Mouse (Mus musculus) ES-E14 (cell line): Measurements from ENCODE around the gene Tenm2. TPM values are rescaled to one million over a fixed set of nuclear protein-coding genes. Genes with fewer than 3 reads are reported as not detected.

Experiments used
- DNase-seq: peaks from one replicate; pipeline ENCODE4 v3.0.0-alpha.2; 2013; ENCODE audit warnings: low read depth, low spot score
- H3K27ac ChIP-seq: 2 replicates; pipeline ENCODE4 v1.5.1; 2012; ENCODE audit warnings: low read depth, mild to moderate bottlenecking, low read length, moderate library complexity, mixed read lengths; ENCODE audit not compliant: poor library complexity, insufficient read depth, severe bottlenecking
- H3K36me3 ChIP-seq: 2 replicates; pipeline ENCODE4 v1.6.1; 2012; ENCODE audit warnings: mild to moderate bottlenecking, low read length, moderate library complexity, mixed read lengths; ENCODE audit not compliant: control insufficient read depth, poor library complexity, insufficient read depth, severe bottlenecking
- H3K4me1 ChIP-seq, 2 experiments: fragments of 150-350 bp in 1 of 2; sonication (generic) in 1 of 2; 2 replicates each; pipeline ENCODE4 v1.6.1; 2012; ENCODE audit warnings: low read length in 2 of 2, mild to moderate bottlenecking in 1 of 2, mixed read lengths in 1 of 2; ENCODE audit not compliant: control insufficient read depth in 2 of 2, insufficient read depth in 2 of 2, poor library complexity in 1 of 2
- H3K4me3 ChIP-seq, 2 experiments: fragments of 150-350 bp in 1 of 2; sonication (generic) in 1 of 2; 2 replicates each; pipeline ENCODE4 v1.5.1; 2012; ENCODE audit warnings: low read length in 2 of 2, low read depth in 1 of 2, mild to moderate bottlenecking in 1 of 2, mixed read lengths in 1 of 2; ENCODE audit not compliant: insufficient read depth in 1 of 2, poor library complexity in 1 of 2, severe bottlenecking in 1 of 2
- H3K9ac ChIP-seq: 2 replicates; pipeline ENCODE4 v1.6.1; 2012; ENCODE audit warnings: low read depth, mild to moderate bottlenecking, low read length, mixed read lengths; ENCODE audit not compliant: poor library complexity, insufficient read depth, severe bottlenecking
- H3K9me3 ChIP-seq: fragments of 150-350 bp; sonication (generic); 2 replicates; pipeline ENCODE4 v1.6.1; 2012; ENCODE audit warnings: low read depth, mild to moderate bottlenecking, low read length; ENCODE audit not compliant: control insufficient read depth, insufficient read depth
- CHD2 ChIP-seq: IDR thresholded peaks from 2 replicates; pipeline ENCODE4 v1.6.1; 2014; ENCODE audit warnings: mild to moderate bottlenecking, low read depth, low read length, inconsistent platforms
- HCFC1 ChIP-seq: IDR thresholded peaks from 2 replicates; pipeline ENCODE4 v1.6.1; 2012; ENCODE audit warnings: low read length, inconsistent platforms, borderline replicate concordance; ENCODE audit not compliant: insufficient read depth
- MAFK ChIP-seq: IDR thresholded peaks from 2 replicates; pipeline ENCODE4 v1.6.1; 2014; ENCODE audit warnings: mild to moderate bottlenecking, low read depth, low read length, inconsistent platforms; ENCODE audit not compliant: insufficient read depth
- ZC3H11A ChIP-seq: IDR thresholded peaks from 2 replicates; pipeline ENCODE4 v1.6.1; 2012; ENCODE audit warnings: low read depth, mild to moderate bottlenecking, inconsistent platforms, low read length, borderline replicate concordance
- ZNF384 ChIP-seq: IDR thresholded peaks from 2 replicates; pipeline ENCODE4 v1.6.1; 2012; ENCODE audit warnings: low read depth, low read length, inconsistent platforms
- in situ Hi-C, 2 experiments: fragments of 600-800 bp; cut with MboI; formaldehyde crosslinking; loops; one replicate each; pipeline ENCODE4 v1.15.1; 2025; ENCODE audit warnings: low sequenced_read_pairs in 2 of 2, inconsistent platforms in 1 of 2; ENCODE audit not compliant: unreplicated experiment in 2 of 2
- total RNA-seq: library from RNA; depleted of rRNA; stranded (reverse); fragments of 300-350 nt; gene quantifications from 2 replicates; pipeline ENCODE4 v1.2.3, GENCODE M21; 2012

Tenm2 gene
- total RNA-seq, 1 experiment: 0.04 TPM

- TF ChIP-seq CHD2 (no peak), ZC3H11A (no peak), MAFK (no peak), ZNF384 (no peak), HCFC1 (no peak)
- H3K9ac ChIP-seq: no peak overlapping the region
- no peaks in the 10 kb centered on the region for H3K9me3 ChIP-seq
- H3K4me1 ChIP-seq: no peaks in the 10 kb centered on the region
- no peak overlapping the region for H3K4me3 ChIP-seq
- in situ Hi-C loops: no loop called here
- DNase-seq: no peak
- H3K27ac ChIP-seq: no peak overlapping the region
- no peaks in the 10 kb centered on the region for H3K36me3 ChIP-seq
These were observed 246.8 kb downstream of the Tenm2 start for GRCm38 (mm10) chr11:36988776-36989565.

- H3K36me3 ChIP-seq: no peaks in the 10 kb centered on the region
- H3K27ac ChIP-seq: no peak overlapping the region
- no peaks in the 10 kb centered on the region for H3K9me3 ChIP-seq
- in situ Hi-C loops: no loop called here
- TF ChIP-seq CHD2 (no peak), HCFC1 (no peak), MAFK (no peak), ZNF384 (no peak), ZC3H11A (no peak)
- no peaks in the 10 kb centered on the region for H3K4me1 ChIP-seq
- H3K9ac ChIP-seq: no peak overlapping the region
- H3K4me3 ChIP-seq: no peak overlapping the region
- DNase-seq: no peak
These were observed 261.6 kb downstream of the Tenm2 start for GRCm38 (mm10) chr11:36974142-36974541.

GRCm38 (mm10) chr11:36958102-36958501 is 277.7 kb downstream of the Tenm2 start:
- Histone ChIP-seq H3K27ac (no peak overlapping the region), H3K9ac (no peak overlapping the region), H3K4me3 (no peak overlapping the region), H3K36me3 (no peaks in the 10 kb centered on the region), H3K9me3 (no peaks in the 10 kb centered on the region), H3K4me1 (no peaks in the 10 kb centered on the region)
- no peak for DNase-seq
- in situ Hi-C loops: no loop called here
- TF ChIP-seq HCFC1: no peak
- no peak for TF ChIP-seq ZNF384
- TF ChIP-seq CHD2: no peak

GRCm38 (mm10) chr11:36941429-36941828 is 294.3 kb downstream of the Tenm2 start:
- H3K9ac ChIP-seq: no peak overlapping the region
- no peak overlapping the region for H3K4me3 ChIP-seq
- DNase-seq: no peak
- in situ Hi-C loops: no loop called here
- no peaks in the 10 kb centered on the region for H3K9me3 ChIP-seq
- no peaks in the 10 kb centered on the region for H3K4me1 ChIP-seq
- no peaks in the 10 kb centered on the region for H3K36me3 ChIP-seq
- TF ChIP-seq CHD2: no peak
- TF ChIP-seq ZNF384: no peak
- TF ChIP-seq ZC3H11A: no peak
- no peak for TF ChIP-seq HCFC1
- no peak for TF ChIP-seq MAFK
- H3K27ac ChIP-seq: no peak overlapping the region

- no peaks in the 10 kb centered on the region for H3K36me3 ChIP-seq
- H3K4me3 ChIP-seq: no peak overlapping the region
- no peak for TF ChIP-seq MAFK
- TF ChIP-seq ZNF384: no peak
- no peak for TF ChIP-seq ZC3H11A
- no peak for TF ChIP-seq CHD2
- no peak for TF ChIP-seq HCFC1
- no peaks in the 10 kb centered on the region for H3K9me3 ChIP-seq
- no peak for DNase-seq
- no peak overlapping the region for H3K27ac ChIP-seq
- no peaks in the 10 kb centered on the region for H3K4me1 ChIP-seq
- in situ Hi-C loops: no loop called here
- no peak overlapping the region for H3K9ac ChIP-seq
These were observed 295.1 kb downstream of the Tenm2 start for GRCm38 (mm10) chr11:36940557-36941110.
